Mouse (Mus musculus) MEL (cell line): ENCODE results near the gene Gab2. TPM values are rescaled to one million over a fixed set of nuclear protein-coding genes. Genes with fewer than 3 reads are reported as not detected.

ENCODE experiments used
- DNase-seq: peaks from one replicate; pipeline ENCODE4 v3.0.0; 2011; ENCODE audit warnings: low read depth, low spot score
- H3K27ac ChIP-seq: 2 replicates; pipeline ENCODE4 v1.5.1; 2012; ENCODE audit warnings: low read depth, mild to moderate bottlenecking, control low read depth, low read length, moderate library complexity; ENCODE audit not compliant: control insufficient read depth
- H3K27me3 ChIP-seq, 2 experiments: fragments of 150-350 bp in 1 of 2; sonication (generic) in 1 of 2; 2 replicates each; pipeline ENCODE4 v1.6.1; 2012; ENCODE audit warnings: low read length in 2 of 2, mild to moderate bottlenecking in 2 of 2, improper control_type of control experiment in 1 of 2, moderate library complexity in 1 of 2; ENCODE audit not compliant: insufficient read depth in 2 of 2, control insufficient read depth in 1 of 2
- H3K36me3 ChIP-seq, 2 experiments: 2 replicates each; pipeline ENCODE4 v1.6.1; 2012 to 2014; ENCODE audit warnings: low read length in 2 of 2, improper control_type of control experiment in 1 of 2, inconsistent platforms in 1 of 2, mild to moderate bottlenecking in 1 of 2; ENCODE audit not compliant: insufficient read depth in 2 of 2, control insufficient read depth in 1 of 2
- H3K4me1 ChIP-seq, 2 experiments: fragments of 150-350 bp in 1 of 2; sonication (generic) in 1 of 2; 2 replicates each; pipeline ENCODE4 v1.6.1; 2012; ENCODE audit warnings: low read length in 2 of 2, improper control_type of control experiment in 1 of 2, mild to moderate bottlenecking in 1 of 2; ENCODE audit not compliant: insufficient read depth in 2 of 2, control insufficient read depth in 1 of 2
- H3K4me3 ChIP-seq, 2 experiments: fragments of 150-350 bp in 1 of 2; sonication (generic) in 1 of 2; 2 replicates each; pipeline ENCODE4 v1.5.1; 2012; ENCODE audit warnings: low read depth in 2 of 2, low read length in 2 of 2, mild to moderate bottlenecking in 2 of 2, moderate library complexity in 2 of 2, control low read depth in 1 of 2, improper control_type of control experiment in 1 of 2; ENCODE audit not compliant: control insufficient read depth in 1 of 2, insufficient read depth in 1 of 2
- H3K79me2 ChIP-seq: 2 replicates; pipeline ENCODE4 v1.6.1; 2012; ENCODE audit warnings: mild to moderate bottlenecking, low read length, moderate library complexity; ENCODE audit not compliant: control insufficient read depth, poor library complexity, insufficient read depth
- H3K9ac ChIP-seq: 2 replicates; pipeline ENCODE4 v1.6.1; 2012; ENCODE audit warnings: low read depth, mild to moderate bottlenecking, control low read depth, low read length, moderate library complexity; ENCODE audit not compliant: control insufficient read depth, poor library complexity, severe bottlenecking
- H3K9me3 ChIP-seq: fragments of 150-350 bp; sonication (generic); replicated peaks from 2 replicates; pipeline ENCODE4 v1.6.1; 2012; ENCODE audit warnings: mild to moderate bottlenecking, low read length, improper control_type of control experiment, moderate library complexity; ENCODE audit not compliant: insufficient read depth
- CHD1 ChIP-seq: IDR thresholded peaks from 2 replicates; pipeline ENCODE4 v1.6.1; 2012; ENCODE audit warnings: low read depth, mild to moderate bottlenecking, inconsistent platforms, low read length, improper control_type of control experiment
- CHD2 ChIP-seq: IDR thresholded peaks from 2 replicates; pipeline ENCODE4 v1.6.1; 2011; ENCODE audit warnings: low read length, improper control_type of control experiment
- E2F4 ChIP-seq: IDR thresholded peaks from 2 replicates; pipeline ENCODE4 v1.6.1; 2011; ENCODE audit warnings: low read depth, low read length, improper control_type of control experiment, borderline replicate concordance
- EP300 ChIP-seq, 2 experiments: IDR thresholded peaks; 2 replicates each; pipeline ENCODE4 v1.6.1; 2011; ENCODE audit warnings: improper control_type of control experiment in 2 of 2, low read length in 2 of 2, low read depth in 1 of 2, mild to moderate bottlenecking in 1 of 2
- JUND ChIP-seq: IDR thresholded peaks from 2 replicates; pipeline ENCODE4 v1.6.1; 2011; ENCODE audit warnings: low read depth, mild to moderate bottlenecking, improper control_type of control experiment, low read length
- KAT2A ChIP-seq: conservative IDR thresholded peaks from 2 replicates; pipeline ENCODE4 v1.6.1; 2012; ENCODE audit warnings: low read depth, low read length, improper control_type of control experiment, inconsistent platforms
- MAFK ChIP-seq: IDR thresholded peaks from 2 replicates; pipeline ENCODE4 v1.6.1; 2011; ENCODE audit warnings: low read depth, mild to moderate bottlenecking, low read length, improper control_type of control experiment, borderline replicate concordance
- MAX ChIP-seq: IDR thresholded peaks from 2 replicates; pipeline ENCODE4 v1.6.1; 2011; ENCODE audit warnings: low read length, improper control_type of control experiment
- MAZ ChIP-seq: IDR thresholded peaks from 2 replicates; pipeline ENCODE4 v1.6.1; 2012; ENCODE audit warnings: low read depth, mild to moderate bottlenecking, inconsistent platforms, low read length, improper control_type of control experiment
- MEF2A ChIP-seq: IDR thresholded peaks from 2 replicates; pipeline ENCODE4 v1.6.1; 2014; ENCODE audit warnings: low read depth, mild to moderate bottlenecking, inconsistent platforms, low read length, improper control_type of control experiment; ENCODE audit not compliant: poor library complexity, insufficient replicate concordance, severe bottlenecking; ENCODE audit errors: extremely low read depth
- MYB ChIP-seq: IDR thresholded peaks from 2 replicates; pipeline ENCODE4 v1.6.1; 2011; ENCODE audit warnings: mild to moderate bottlenecking, low read depth, low read length, improper control_type of control experiment
- NELFE ChIP-seq: IDR thresholded peaks from 2 replicates; pipeline ENCODE4 v1.6.1; 2011; ENCODE audit warnings: low read depth, low read length, improper control_type of control experiment
- POLR2AphosphoS2 ChIP-seq: IDR thresholded peaks from 2 replicates; pipeline ENCODE4 v1.6.1; 2011; ENCODE audit warnings: low read length, improper control_type of control experiment
- TAL1 ChIP-seq: IDR thresholded peaks from 2 replicates; pipeline ENCODE4 v1.6.1; 2012; ENCODE audit warnings: mild to moderate bottlenecking, inconsistent platforms, low read length, moderate library complexity, mixed read lengths
- TBP ChIP-seq: IDR thresholded peaks from 2 replicates; pipeline ENCODE4 v1.8.0; 2011; ENCODE audit warnings: low read depth, low read length, improper control_type of control experiment
- TCF12 ChIP-seq: IDR thresholded peaks from 2 replicates; pipeline ENCODE4 v1.6.1; 2014; ENCODE audit warnings: low read depth, mild to moderate bottlenecking, inconsistent platforms, low read length, improper control_type of control experiment, moderate library complexity
- USF1 ChIP-seq: IDR thresholded peaks from 2 replicates; pipeline ENCODE4 v1.6.1; 2014; ENCODE audit warnings: low read depth, mild to moderate bottlenecking, inconsistent platforms, low read length, improper control_type of control experiment, moderate library complexity
- USF2 ChIP-seq, 2 experiments: IDR thresholded peaks; 2 replicates each; pipeline ENCODE4 v1.6.1; 2011 to 2012; ENCODE audit warnings: improper control_type of control experiment in 2 of 2, low read length in 2 of 2, borderline replicate concordance in 1 of 2, inconsistent platforms in 1 of 2, low read depth in 1 of 2, mild to moderate bottlenecking in 1 of 2; ENCODE audit not compliant: insufficient read depth in 1 of 2
- ZC3H11A ChIP-seq: IDR thresholded peaks from 2 replicates; pipeline ENCODE4 v1.6.1; 2012; ENCODE audit warnings: low read depth, mild to moderate bottlenecking, inconsistent platforms, low read length, improper control_type of control experiment
- polyA plus RNA-seq, 2 experiments: library from polyadenylated mRNA; stranded (reverse) in 1 of 2; unstranded in 1 of 2; fragments of >175 nt in 1 of 2; fragments of >200 nt in 1 of 2; gene quantifications; 2 replicates each; pipeline versions ENCODE4 v1.2.1 to v1.2.4; 2012; ENCODE audit warnings: low replicate concordance in 2 of 2, low read depth in 1 of 2; ENCODE audit not compliant: insufficient read length in 2 of 2, insufficient read depth in 1 of 2, missing spikeins in 1 of 2
- total RNA-seq: library from RNA; depleted of rRNA; stranded (reverse); fragments of 300-350 nt; gene quantifications from 2 replicates; pipeline ENCODE4 v1.2.3, GENCODE M21; 2012

The Gab2 gene
- total and polyA plus RNA-seq, 3 experiments = 5.0 to 11.5 TPM; not detected in 1

GRCm38 (mm10) chr7:97211117-97211516 lies 129.7 kb downstream of the Gab2 start (continued):
- TF ChIP-seq MEF2A (peak; percentile 64; the same call in 1 of the 2 replicates), EP300 (IDR thresholded peaks at IDR 0.05; ENCODE audit: low read depth in 1 of 2, low read length in 2 of 2) (peak; percentile 92 to 97), ZC3H11A (0 out of 2 replicates have a peak, but pooled peaks have one; percentile 3), TAL1 (no peak), NELFE (peak; percentile 56), USF1 (peak; percentile 87), CHD1 (no peak; the same call in 1 of the 2 replicates), MAX (no peak), MAZ (no peak), MAFK (no peak)

GRCm38 (mm10) chr7:97223836-97224235 lies 142.4 kb downstream of the Gab2 start:
- no peak overlapping the region for H3K9ac ChIP-seq
- peaks cover 0 to 2% of the 10 kb centered on the region in 2 experiments; a peak in 1 of 4 replicates for H3K36me3 ChIP-seq
- H3K79me2 ChIP-seq = no peaks in the 10 kb centered on the region
- no peak overlapping the region for H3K27ac ChIP-seq
- no peak for TF ChIP-seq E2F4
- no peak for TF ChIP-seq MYB
- TF ChIP-seq CHD1 = no peak
- TF ChIP-seq JUND = no peak
- no peak for TF ChIP-seq TBP
- TF ChIP-seq USF2 (IDR thresholded peaks at IDR 0.05; ENCODE audit: borderline replicate concordance in 1 of 2, insufficient read depth in 1 of 2, low read depth in 1 of 2, low read length in 2 of 2) = no peak
- TF ChIP-seq KAT2A = no peak
- TF ChIP-seq TCF12 = no peak
- TF ChIP-seq POLR2AphosphoS2 = no peak
- no peak for TF ChIP-seq CHD2
- DNase-seq = no peak
- H3K4me3 ChIP-seq = no peak overlapping the region
- no peaks in the 10 kb centered on the region for H3K27me3 ChIP-seq
- H3K4me1 ChIP-seq = no peaks in the 10 kb centered on the region; a peak in 1 of 4 replicates
- no peaks in the 10 kb centered on the region for H3K9me3 ChIP-seq
